Mouse (Mus musculus) kidney, adult 8-10 months (tissue): ENCODE measurements around the gene Rapgef4.

Experiments
- DNase-seq, 2 experiments: peaks; one replicate each; pipeline ENCODE4 v3.0.0; 2022

The Rapgef4 gene

DNA sequence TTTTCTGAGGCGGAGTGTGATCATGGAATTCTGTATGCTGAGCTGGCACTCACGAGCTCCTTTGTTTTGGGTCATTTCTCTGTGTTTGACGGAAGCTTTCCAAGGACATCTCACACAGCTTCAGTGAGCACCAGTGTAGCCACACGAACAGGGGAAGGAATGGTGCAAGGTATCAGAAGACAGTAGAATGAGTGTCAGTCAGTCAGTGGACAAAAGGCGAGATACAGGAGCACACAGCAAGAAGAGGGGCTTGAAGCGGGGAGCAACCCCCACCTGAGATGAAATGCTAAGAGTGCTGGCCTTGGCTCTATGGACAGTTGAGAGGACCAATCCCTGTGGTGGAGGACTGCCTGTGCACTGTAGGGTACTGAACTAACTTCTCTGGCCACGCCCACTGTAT, 259.7 kb downstream of the Rapgef4 start:
- DNase-seq = no peak

DNA sequence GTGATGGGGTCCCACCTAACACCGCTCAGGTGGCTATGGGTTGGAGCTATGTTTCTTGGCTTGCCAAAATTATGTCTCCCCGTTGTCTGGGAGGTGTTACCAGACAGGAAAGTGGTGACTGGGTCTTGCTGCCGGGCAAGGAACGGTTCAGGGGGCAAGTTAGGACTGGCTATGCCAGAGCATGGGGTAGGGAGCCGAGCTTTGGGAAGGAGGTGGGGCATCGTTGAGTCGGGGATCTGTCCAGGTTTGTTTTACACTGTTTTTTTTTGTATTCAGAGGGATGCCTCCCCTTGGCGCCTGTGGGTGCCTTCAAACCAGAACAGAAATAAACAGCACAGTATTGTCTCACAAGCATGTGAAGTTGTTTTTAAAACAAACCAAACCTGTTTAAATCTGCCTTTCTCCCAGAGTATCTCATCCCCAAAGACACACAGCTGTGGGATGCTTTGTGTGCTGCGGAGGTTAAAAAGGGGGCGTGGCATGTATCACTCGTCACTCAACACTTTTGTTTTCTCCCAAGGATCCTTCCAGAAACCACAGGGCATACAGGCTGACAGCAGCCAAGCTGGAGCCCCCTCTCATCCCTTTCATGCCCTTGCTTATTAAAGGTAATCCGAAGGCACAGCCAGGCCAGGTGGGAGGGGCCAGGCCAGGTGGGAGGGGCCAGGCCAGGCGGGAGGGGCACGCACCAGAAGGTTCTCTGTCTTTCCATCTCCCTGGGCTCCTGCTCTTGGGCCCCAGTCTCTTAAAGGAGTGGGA, 260.9 kb downstream of the Rapgef4 start:
- DNase-seq = no peak

DNA sequence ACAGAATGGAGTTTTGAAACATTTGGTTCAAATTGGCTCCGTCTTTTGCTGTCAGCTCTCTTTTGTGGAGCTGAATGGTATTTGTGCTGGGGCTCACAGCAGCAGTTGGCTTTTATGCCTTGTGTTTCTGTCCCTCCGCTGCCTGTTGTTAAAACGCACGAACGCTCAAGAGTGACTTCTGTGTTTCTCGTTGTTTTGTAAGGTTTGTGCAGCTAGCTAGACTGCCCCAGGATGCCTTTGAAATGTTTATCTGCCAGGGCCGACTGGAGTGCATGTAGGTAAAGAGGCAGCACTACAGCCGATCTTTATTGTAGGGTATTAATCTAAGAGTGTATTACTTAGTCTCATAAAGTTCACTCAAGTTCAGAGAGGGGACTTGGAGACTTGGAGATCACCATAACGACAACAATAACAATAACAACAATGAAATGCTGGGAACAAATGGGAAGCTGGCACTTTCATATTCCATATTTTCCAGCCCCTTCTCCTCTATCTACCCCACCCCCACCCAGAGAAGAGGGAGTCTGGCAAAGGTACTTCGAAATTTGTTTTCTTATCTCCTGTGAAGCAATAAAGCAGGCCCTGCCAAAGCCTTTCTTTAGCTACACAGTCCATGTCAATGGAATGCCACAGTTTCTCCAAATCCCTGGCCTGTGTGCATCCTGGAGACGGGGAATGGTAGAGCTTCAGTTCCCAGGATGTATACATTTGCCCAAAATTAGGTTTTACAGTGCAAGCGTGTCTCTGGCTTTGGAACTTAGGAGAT, 262.1 kb downstream of the Rapgef4 start:
- no peak for DNase-seq

DNA sequence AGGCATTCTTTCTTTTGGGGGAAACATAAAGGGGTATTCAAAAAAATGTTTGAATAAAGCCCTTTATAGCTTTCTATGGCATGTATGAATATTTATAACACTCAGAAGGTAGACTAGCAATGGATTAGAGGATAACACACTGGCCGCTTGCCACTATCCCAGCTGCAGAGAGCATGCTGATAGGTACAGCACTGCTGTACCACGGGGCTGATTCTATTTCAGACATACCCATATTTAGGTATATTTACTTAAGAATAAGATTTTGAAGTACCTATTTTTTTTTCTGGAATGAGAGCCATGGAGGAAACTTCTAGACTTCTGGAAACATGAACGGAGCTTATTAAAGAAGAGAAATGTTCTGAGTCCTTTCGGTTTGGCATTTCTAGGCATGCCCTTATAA, 264.6 kb downstream of the Rapgef4 start:
- DNase-seq = no peak

DNA sequence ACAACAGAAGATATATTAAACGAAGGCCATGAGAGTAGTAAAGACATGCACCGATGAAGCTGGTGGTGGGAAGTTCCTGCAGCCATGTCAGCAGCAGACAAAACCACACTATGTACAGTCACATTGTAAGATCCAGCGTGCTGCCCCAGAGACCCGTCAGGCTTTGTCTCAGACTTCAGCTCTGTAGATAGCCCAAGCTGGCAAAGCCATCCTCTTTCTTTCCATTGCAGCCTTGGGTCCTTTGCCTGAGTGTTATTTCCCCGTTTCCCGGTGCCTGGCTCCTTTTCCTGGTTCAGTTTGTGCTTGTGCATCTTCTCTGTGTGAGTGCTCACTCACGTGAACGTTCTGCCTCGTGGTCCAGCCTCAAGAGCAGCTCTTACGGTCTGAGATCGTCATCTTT, 265.3 kb downstream of the Rapgef4 start:
- DNase-seq = no peak

DNA sequence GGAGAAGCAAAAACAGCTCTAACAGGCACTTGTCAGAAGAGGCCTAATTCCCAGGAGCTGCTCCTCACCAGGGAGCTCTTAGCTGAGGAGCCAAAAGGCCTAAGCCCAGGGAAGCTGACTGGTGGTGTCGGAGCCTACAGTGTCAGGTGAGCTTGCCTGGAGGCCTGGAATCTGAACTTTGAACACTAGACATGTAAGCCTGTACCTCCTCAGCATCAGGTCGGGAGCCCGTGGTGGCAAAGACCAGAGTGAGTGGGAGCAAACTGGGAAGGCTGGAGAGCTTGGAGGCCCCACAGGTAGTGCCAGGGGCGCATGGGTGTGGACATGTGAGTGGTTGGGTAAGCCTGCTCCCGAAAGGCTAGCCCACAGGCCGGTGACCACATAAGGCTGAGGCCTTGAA, 266.8 kb downstream of the Rapgef4 start:
- peak in 1 of 2 experiments; percentile 15 for DNase-seq

DNA sequence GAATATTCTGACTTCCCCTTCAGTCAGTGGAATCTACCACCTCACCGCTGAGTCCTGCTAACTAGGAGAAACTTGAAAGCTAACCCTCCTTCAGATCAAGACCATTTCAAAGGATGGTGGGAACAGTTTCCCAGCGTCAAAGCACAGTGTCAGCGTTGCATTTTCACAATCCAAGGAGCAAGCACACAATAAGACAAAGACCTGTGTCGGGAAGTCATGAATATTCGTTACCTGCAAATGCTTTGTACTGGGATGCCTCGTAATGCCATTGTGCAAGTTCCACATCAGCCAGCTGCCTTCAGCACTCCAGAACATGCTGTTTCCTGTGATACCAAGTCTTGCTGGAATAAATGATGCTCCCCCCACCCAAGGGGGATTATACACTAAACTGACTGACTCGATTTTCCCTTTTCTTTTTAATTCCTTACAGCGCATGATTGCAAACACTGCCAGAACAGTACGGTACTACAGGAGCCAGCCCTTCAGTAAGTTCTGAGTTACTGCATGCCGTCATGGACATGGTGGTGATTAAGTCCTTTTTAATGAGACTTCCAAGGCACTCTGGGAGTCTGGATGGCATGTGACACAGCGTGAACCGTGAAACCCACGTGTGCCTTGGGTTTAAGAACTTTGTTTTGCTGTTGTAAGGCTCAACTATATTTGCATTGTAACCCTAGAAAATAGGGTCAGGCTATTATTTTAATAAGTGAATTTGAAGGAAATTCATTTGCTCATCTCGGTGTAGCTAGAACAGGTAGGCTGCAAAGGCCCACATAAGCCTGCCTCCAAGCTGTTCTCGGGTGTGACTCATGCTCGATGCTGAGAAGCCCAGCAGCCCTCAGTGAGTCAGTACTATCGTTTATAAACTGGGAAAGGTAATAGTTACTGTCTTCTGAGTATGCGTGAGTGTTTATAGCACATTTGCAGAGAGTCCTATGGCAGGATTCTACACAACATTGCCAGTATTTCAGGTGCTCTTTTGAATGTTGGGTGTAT, 271.8 kb downstream of the Rapgef4 start:
- no peak for DNase-seq

DNA sequence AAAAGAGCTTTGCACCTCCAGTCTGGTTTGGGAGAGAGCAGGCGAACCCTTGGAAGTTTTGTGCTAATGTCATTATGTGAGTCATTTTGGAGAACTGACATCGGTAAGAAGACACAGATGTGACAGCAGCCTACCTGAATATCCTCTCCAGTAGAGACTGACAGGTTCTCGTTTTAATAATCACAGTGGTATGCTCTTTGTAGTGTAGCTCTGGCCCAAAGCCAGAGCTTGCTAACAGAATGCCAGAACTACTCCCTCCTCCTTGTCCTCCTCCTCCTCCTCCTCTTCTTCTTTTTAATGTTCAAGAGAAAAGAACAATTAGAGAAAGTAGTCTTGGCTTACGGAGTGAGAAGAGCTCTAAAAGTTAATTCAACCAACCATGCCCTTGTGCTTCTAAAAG, 272.8 kb downstream of the Rapgef4 start:
- DNase-seq = no peak

DNA sequence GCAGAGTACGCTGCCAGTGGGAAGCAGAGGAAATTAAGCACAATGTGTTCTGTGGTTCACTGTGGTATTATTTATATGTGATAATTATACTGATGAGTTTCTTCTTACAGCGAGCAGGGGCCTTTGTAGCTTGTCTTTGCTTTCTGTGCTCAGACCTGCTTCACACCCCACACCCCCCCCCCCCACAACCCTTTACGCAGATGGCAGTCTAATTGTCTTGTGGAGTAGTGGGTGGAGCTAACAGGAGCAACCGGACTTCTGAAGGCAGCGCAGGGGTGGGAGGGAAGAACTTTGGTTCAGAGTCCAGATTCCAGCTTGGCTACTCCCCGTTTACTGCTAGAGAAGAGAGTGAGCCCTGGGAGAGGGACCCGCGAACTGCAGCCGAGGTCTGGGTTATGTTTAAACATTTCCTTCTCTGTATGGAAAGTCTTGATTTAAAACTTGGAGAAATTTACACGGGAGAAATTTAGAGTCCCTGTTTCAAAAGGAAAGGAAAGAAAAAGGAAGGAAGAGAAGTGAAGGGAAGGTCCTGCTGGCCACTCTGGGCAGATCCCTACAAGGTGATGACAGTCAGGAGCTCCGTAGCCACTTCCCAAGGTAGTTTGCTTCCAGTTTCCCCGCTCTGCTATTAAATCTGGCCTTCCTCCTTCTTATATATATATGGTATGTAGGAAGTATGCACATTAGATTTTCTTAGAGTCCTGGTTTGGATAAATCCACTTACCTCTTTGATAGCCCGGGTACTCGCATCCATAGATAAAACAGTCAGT, 274.0 kb downstream of the Rapgef4 start:
- peak; percentile 72 to 74 for DNase-seq

DNA sequence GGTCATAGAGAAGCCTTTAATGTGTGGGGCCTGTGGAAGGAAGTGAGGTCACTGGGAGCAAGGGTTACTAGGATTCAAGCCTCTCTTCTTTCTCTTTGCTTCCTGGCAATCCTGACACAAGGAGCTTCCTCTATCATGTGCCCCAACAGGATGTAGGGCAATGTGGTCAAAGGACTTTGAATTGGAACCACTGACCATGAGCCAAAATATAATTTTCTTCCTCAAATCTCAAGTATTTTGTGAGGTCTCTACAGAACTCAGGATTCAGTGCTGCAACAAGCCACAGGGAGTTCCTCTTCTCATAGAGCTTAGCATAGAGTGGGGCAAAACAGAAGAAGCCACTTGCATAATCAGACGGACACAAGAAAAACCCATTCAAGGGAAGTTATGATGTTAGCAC, 279.7 kb downstream of the Rapgef4 start:
- no peak for DNase-seq

DNA sequence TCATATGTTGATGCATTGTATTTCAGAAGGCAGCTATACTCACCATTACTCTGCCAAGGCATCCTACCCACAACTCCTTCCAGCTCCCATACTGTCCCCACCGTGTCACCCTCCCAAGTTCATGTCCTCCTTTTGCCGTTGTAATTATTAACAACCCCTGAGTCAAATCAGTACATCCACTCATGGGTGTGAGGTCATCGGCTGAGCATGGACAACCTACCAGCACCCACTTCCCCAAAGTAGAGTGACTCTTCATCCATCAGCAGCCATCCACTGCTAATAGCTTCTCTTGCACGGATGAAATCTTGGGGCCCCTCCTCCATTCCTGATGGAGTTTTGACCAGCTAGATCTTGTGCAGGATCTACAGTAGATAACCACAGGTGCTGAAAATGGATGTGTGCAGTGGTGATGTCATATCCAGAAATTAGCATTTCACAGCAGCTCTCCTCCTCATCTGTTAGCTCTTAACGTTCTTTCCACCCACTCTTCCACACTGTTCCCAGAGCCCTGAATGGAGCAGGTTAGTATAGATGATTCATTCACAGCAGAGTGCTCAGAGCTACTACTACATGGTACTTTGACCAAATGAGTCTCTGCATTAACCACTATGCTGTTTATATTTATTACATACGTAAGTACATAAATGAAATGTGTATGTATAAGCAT, 281.9 kb downstream of the Rapgef4 start:
- no peak for DNase-seq

DNA sequence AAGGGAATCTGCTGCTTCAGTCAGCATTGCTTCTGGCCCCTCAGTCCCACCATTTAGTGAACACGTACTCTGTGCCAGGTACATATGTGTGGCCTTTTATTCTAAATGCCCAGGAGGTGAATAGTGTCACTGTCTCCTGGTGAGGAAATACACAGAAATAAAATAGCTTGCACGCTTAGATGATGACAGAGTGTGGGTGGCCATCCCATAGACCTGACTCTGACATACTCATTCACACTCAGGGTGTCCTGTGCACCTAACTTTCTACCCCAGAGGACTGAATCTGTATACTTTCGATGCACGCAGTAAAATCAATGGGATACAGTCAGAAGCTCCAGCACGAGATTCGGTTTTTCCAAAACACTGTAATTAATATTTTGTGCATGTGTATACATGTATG, 286.4 kb downstream of the Rapgef4 start:
- no peak for DNase-seq

DNA sequence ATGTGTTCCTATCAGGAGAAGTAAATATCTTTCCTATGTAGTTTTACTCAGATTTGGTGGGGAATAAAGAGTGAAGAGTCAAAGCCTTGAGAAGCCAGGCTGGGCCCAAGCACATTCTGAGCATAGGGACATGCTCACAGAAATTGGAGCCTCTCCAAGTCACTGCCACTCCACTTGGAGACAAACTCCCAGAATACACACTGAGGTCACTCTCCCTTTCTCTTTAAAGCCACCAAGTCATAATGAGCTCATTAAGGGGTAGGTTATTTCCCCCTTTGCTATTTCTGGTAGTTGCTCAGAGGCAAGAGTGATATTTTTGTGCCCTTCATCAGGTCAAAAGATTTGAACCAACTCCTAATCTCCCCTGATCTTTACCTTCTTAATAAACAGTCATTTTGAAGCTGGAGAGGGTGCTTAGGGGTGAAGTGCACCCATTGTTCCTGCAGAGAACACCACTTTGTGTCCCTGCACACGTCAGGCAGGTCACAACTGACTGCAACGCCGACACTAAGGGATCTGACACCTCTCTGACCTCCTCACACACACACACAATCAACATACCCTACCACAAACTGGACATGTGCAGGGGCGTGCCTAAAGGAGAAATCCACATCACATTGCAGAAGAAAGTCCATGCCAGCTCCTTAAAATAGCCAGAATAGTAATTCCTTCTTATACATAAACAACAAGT, 288.8 kb downstream of the Rapgef4 start:
- DNase-seq = no peak

DNA sequence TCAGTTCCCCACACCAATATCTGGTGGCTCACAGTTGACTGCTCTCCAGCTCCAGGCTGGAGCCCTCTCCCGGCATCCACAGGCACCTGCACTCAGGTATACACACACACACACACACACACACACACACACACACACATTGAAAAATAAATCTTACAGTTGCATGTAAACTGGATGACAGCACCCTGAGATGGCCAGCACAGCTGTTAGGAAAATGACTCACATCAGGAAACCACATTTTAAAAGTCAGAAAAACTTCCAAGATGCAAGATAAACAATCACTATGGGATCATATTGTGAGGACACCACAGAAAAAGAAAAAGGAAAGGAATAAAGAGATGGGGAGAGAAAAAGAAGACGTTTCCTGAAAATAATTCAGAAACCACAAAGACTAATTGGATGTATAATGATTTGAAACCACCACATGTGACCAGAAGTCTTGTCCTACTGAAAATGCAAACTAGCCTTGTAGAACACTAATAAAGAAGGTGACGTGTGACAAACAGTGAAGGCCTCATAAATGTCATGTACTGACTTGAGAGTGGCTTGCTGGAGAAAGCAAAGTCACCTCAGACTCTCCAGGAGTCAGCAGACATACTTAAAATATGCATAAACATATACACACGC, 297.3 kb downstream of the Rapgef4 start:
- no peak for DNase-seq

DNA sequence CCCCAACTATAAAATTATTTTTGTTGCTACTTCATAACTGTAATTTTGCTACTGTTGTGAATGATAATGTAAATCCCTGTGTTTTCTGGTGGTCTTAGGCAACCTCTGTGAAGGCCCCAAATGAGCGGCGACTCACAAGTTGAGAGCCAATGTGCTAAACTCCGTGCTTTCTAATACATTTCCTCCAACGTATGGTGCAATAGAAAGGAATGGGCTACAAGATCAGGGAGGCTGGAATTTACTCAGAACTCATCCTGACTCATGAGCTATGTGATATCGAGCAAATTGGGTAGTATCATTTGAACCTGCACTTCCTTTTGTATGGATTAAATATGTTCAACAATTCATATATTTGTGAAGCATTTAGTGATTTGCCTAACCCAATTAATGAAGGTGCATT, 299.5 kb downstream of the Rapgef4 start:
- no peak for DNase-seq

DNA sequence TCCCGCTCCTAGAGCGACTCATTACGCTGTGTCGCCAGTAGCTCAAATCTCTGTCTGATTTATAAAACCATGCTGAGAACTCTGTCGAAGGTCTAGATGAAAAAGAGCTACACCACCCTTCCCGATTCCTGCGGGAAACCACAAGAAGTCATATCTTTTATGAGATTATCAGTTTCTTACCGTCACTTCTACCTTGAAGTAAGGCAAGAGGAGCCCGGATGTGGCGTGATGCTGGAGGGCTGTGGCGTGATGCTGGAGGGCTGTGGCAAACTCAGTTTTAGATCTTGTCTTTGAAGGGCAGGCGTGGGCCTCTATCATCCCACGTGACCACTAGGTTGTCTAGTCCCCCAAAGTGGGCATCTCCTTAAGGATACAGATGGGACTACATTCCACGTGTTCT, 300.9 kb downstream of the Rapgef4 start:
- DNase-seq = no peak

DNA sequence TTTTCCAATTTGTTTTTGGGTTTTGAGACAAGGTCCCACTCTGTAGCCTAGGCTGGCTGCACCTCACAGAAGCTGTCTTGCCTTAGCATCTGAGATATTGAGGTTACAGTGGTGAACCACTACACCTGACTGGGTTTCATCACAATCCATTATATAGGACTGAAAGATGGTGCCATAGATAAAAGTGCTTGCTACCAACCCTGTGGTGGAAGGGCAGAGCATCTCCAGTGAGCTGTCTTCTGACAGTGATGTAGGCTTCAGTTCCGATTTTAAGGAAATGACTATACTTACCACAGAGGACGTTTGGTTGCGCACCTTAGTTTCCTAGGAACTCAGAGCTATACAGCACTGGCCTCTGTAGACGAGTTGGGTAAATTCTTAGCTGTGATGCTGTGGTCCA, 301.7 kb downstream of the Rapgef4 start:
- DNase-seq = no peak

DNA sequence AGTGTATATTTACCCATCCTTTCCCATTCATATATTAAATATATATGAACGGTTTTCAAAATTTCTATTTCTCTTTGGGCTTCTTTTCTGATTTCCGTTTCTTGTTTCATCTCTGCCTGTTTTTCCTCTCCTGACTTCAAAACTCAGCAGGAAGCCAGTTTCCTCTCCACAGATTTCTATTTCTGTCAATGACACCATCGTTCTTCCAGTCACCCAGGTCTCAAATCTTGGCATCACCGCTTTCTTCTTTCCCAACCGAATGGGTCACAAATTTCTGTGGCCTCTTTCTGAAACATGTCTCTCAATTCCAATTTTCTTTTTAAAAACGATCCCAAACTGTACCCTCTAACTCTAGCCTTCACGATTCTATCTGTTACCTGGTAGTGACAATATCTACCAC, 303.6 kb downstream of the Rapgef4 start:
- no peak for DNase-seq

DNA sequence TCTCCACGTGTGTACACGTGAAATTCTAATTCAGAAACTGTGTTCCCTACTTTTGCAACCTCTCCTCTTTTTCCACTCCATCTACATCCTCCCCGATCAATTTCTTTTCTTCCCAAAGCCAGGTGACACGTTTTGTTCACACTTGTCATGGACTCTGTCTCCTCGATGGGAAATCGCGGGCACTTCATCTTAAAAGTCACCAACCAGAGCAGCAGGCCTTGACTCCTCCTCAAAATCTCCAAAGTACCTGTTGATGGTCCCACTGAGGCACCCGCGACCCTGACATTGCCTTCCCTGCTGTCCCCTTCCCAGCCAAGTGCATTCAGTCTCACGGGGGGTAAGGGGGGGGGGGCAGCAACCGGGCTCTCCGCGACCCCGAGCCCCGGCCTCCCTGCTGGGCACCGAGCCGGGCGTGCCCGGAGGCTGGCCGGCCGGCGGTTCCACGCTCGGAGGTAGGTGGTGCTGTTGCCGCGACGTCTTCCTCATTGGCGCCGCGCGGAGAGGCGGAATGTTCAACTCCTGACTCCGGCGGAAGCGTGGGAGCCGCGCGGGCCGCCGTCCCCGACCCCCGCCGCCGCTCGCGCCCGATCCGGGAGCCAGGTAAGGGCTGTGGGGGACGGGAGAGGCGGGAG, 304.3 kb downstream of the Rapgef4 start, which contains the start of gene Map3k20:
Gene Map3k20, plus strand, starts transcription at position 382 of the 632 bp plus-strand sequence.
- peak; percentile 51 to 71 for DNase-seq
